Mouse (Mus musculus): ENCODE measurements at regions not wholly inside any gene's neighbourhood (a gene's known extent, or its start where the extent isn't known, plus 50 kb on each side); places are given as distances from the start of the nearest gene placed in this dataset.

DNA sequence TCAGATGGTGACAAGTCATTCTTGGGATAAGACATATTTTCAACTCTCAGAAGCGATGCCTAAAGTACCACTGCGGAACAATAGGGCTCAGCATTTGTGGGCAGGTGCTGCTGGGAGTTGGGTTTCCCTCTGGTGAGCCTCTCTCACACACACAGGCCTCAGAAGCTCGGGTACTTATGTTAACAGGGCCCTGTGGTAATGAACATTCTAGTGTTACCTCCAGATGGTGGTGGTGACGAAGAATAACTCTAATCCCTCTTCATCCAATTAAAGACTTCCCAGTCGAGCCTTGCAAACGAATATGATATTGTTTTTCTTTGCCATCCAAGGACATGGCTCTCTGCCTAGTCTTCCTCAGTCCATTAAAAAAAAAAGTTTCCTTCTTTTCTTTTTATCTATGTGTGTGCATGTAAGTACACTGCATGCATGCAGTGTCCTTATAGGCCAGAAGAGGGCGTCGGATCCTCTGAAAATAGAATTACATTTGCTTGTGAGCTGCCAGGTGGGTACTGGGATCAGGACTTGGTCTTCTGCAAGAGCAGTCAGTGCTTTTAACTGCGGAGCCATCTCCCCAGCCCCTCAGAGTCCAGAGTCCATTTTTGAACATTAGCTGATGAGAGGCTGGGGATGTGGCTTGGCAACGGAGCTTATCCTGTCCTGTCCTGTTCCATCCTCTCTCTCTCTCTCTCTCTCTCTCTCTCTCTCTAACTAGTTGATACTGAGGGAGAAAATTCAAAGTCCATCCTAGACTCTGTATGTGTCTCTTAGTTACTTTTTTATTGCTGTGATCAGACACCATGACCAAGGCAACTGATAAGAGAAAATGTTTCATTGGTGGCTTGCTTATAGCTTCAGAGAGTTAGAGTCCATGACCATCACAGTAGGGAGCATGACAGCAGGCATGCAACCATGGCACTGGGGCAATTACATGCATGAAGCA lies 146.3 kb upstream of the Usp9x start:
- TF ChIP-seq TCF3 (IDR thresholded peaks at IDR 0.05; ENCODE audit: insufficient read length, low read depth), result no peak
- no peak for TF ChIP-seq POLR2AphosphoS2 (IDR thresholded peaks at IDR 0.05; ENCODE audit: insufficient read length, low read depth)
- no peak for TF ChIP-seq POLR2A (IDR thresholded peaks at IDR 0.05; ENCODE audit: insufficient read length, low read depth)
- no peak for TF ChIP-seq MAX (IDR thresholded peaks at IDR 0.05; ENCODE audit: low read depth)
- no peak for TF ChIP-seq USF1 (IDR thresholded peaks at IDR 0.05; ENCODE audit: low read depth)
- no peak for TF ChIP-seq TCF12 (IDR thresholded peaks at IDR 0.05; ENCODE audit: insufficient read depth, poor library complexity, severe bottlenecking)
- no peak for TF ChIP-seq MYOG (IDR thresholded peaks at IDR 0.05; ENCODE audit: control insufficient read depth in 1 of 3, insufficient read depth in 1 of 3, insufficient read length in 2 of 3, low read depth in 2 of 3)
- no peak for TF ChIP-seq CEBPB (IDR thresholded peaks at IDR 0.05; ENCODE audit: insufficient read depth, poor library complexity, severe bottlenecking)
- no peak for TF ChIP-seq MYOD1 (IDR thresholded peaks at IDR 0.05; ENCODE audit: control insufficient read depth in 1 of 3, insufficient read length in 2 of 3, low read depth in 2 of 3)

Data from myocyte (in vitro differentiated cells).